22 mouse cellular contexts compared by ENCODE assay signal in the genomic region with DNA sequence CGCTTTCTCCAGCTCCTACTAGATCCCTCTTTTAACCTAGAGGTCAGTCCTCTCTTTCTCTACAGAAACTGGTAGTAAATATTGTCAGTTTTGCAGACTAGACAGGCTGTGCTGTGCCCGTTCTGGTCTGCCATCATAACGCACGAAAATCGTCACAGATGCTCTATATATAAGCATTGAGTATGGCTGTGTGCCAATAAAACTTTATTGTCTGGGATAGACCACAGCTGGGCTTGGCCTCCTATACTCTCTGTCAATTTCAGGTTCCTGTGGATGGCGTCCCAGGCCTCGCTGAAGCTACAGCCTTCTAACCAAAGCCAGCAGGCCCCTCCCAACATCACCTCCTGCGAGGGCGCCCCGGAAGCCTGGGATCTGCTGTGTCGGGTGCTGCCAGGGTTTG. TPM values are rescaled to one million over a fixed set of nuclear protein-coding genes. Genes with fewer than 3 reads are reported as not detected.
DNase-seq lines count a peak whose midpoint lies in the region; ATAC-seq lines count a peak whose summit lies in the region.
"Had no signal": no experiment of that assay in that cellular context is flagged by ENCODE, and none has a peak within 500 bp of the region (broad histone marks: within the 10 kb centered on the region; RNA-seq: fewer than 3 reads in every experiment).

No protein-coding gene starts in this region.

- no peak overlapping the region for H3K9ac ChIP-seq in forebrain, embryonic 11.5 days (ENCODE audit: low read length)
- no peak overlapping the region for H3K9ac ChIP-seq in lung, embryonic 16.5 days (ENCODE audit: low read length)
- H3K9ac ChIP-seq in midbrain, embryonic 11.5 days (ENCODE audit: low read length) = no peak overlapping the region
- H3K9ac ChIP-seq in midbrain, embryonic 14.5 days (replicated peaks; ENCODE audit: low read length) = no peak overlapping the region
- H3K9ac ChIP-seq: embryonic facial prominence, embryonic 12.5 days; embryonic facial prominence, embryonic 15.5 days; forebrain, embryonic 12.5 days had no signal

- H3K36me3 ChIP-seq in forebrain, embryonic 10.5 days (replicated peaks) = no peaks in the 10 kb centered on the region
- no peaks in the 10 kb centered on the region for H3K36me3 ChIP-seq in forebrain, embryonic 11.5 days (ENCODE audit: control insufficient read depth, insufficient read depth, low read length)
- H3K36me3 ChIP-seq in lung, embryonic 16.5 days (ENCODE audit: control insufficient read depth, insufficient read depth, low read length) = no peaks in the 10 kb centered on the region
- no peaks in the 10 kb centered on the region for H3K36me3 ChIP-seq in midbrain, embryonic 11.5 days (ENCODE audit: control insufficient read depth, insufficient read depth, low read length)
- no peaks in the 10 kb centered on the region for H3K36me3 ChIP-seq in midbrain, embryonic 14.5 days (ENCODE audit: control insufficient read depth, insufficient read depth, low read length)
- H3K36me3 ChIP-seq: embryonic facial prominence, embryonic 12.5 days; embryonic facial prominence, embryonic 15.5 days; forebrain, embryonic 12.5 days had no signal

- no peak overlapping the region for H3K4me3 ChIP-seq in forebrain, embryonic 10.5 days
- H3K4me3 ChIP-seq in forebrain, embryonic 11.5 days (ENCODE audit: low read depth, low read length) = no peak overlapping the region
- no peak overlapping the region for H3K4me3 ChIP-seq in lung, embryonic 16.5 days (ENCODE audit: low read length)
- no peak overlapping the region for H3K4me3 ChIP-seq in midbrain, embryonic 11.5 days (ENCODE audit: low read depth, low read length)
- no peak overlapping the region for H3K4me3 ChIP-seq in midbrain, embryonic 14.5 days (replicated peaks; ENCODE audit: low read depth, low read length)
- H3K4me3 ChIP-seq: embryonic facial prominence, embryonic 12.5 days; embryonic facial prominence, embryonic 15.5 days; erythroblast, embryonic 14.5 days; forebrain, embryonic 12.5 days had no signal

- peaks cover 25% of the 10 kb centered on the region for H3K27me3 ChIP-seq in forebrain, embryonic 10.5 days (ENCODE audit: poor library complexity, severe bottlenecking)
- H3K27me3 ChIP-seq in forebrain, embryonic 11.5 days (ENCODE audit: control insufficient read depth, insufficient read depth, low read length) = no peaks in the 10 kb centered on the region
- no peaks in the 10 kb centered on the region for H3K27me3 ChIP-seq in lung, embryonic 16.5 days (ENCODE audit: control insufficient read depth, insufficient read depth, low read depth, low read length)
- H3K27me3 ChIP-seq in midbrain, embryonic 11.5 days (ENCODE audit: control insufficient read depth, insufficient read depth, low read length) = peaks cover 19% of the 10 kb centered on the region
- H3K27me3 ChIP-seq in midbrain, embryonic 14.5 days (ENCODE audit: control insufficient read depth, insufficient read depth, low read length) = no peaks in the 10 kb centered on the region
- H3K27me3 ChIP-seq: embryonic facial prominence, embryonic 12.5 days; embryonic facial prominence, embryonic 15.5 days had no signal

- no peak for DNase-seq in forebrain, embryonic 10.5 days (ENCODE audit: extremely low spot score, low spot score)
- DNase-seq in forebrain, embryonic 11.5 days (ENCODE audit: low spot score) = no peak
- no peak for DNase-seq in lung, postnatal 25 days (ENCODE audit: low spot score)
- peak; percentile 54 for DNase-seq in midbrain, embryonic 11.5 days (ENCODE audit: low spot score, missing footprints)
- DNase-seq in midbrain, embryonic 14.5 days = no peak
- DNase-seq: adrenal gland, adult 2 months; adrenal gland, postnatal 10 days; adrenal gland, postnatal 25 days; cerebellum, adult 11 months; cerebellum, adult 18-20 months; cerebellum, adult 8-10 months; cerebellum, adult 9-11 months; cerebellum, postnatal 14 days; cerebellum, postnatal 36 days; embryo, embryonic 11 days had no signal

- H3K9me3 ChIP-seq in forebrain, embryonic 10.5 days = no peaks in the 10 kb centered on the region; the same call in 1 of the 2 replicates
- H3K9me3 ChIP-seq in forebrain, embryonic 11.5 days (ENCODE audit: control insufficient read depth, low read length) = no peaks in the 10 kb centered on the region
- no peaks in the 10 kb centered on the region for H3K9me3 ChIP-seq in lung, embryonic 16.5 days (ENCODE audit: control insufficient read depth, low read length)
- no peaks in the 10 kb centered on the region for H3K9me3 ChIP-seq in midbrain, embryonic 11.5 days (ENCODE audit: control insufficient read depth, low read length)
- H3K9me3 ChIP-seq in midbrain, embryonic 14.5 days (ENCODE audit: control insufficient read depth, low read length) = no peaks in the 10 kb centered on the region
- H3K9me3 ChIP-seq: embryonic facial prominence, embryonic 12.5 days; embryonic facial prominence, embryonic 15.5 days; forebrain, embryonic 12.5 days had no signal

- 95% methylated on average over 11 of the region's 11 CpGs for WGBS in forebrain, embryonic 10.5 days
- 96% methylated on average over 11 of the region's 11 CpGs for WGBS in forebrain, embryonic 11.5 days
- WGBS in lung, embryonic 16.5 days = 66% methylated on average over 11 of the region's 11 CpGs
- WGBS in midbrain, embryonic 11.5 days = 91% methylated on average over 11 of the region's 11 CpGs
- WGBS in midbrain, embryonic 14.5 days = 92% methylated on average over 11 of the region's 11 CpGs

- 0 out of 2 replicates have a peak overlapping the region, but pooled peaks have one; percentile 16 for H3K27ac ChIP-seq in forebrain, embryonic 10.5 days
- no peak overlapping the region for H3K27ac ChIP-seq in forebrain, embryonic 11.5 days (ENCODE audit: low read depth, low read length)
- H3K27ac ChIP-seq in lung, embryonic 16.5 days (ENCODE audit: low read length) = no peak overlapping the region
- no peak overlapping the region for H3K27ac ChIP-seq in midbrain, embryonic 11.5 days (ENCODE audit: low read depth, low read length)
- no peak overlapping the region for H3K27ac ChIP-seq in midbrain, embryonic 14.5 days (replicated peaks; ENCODE audit: low read depth, low read length)
- H3K27ac ChIP-seq: embryonic facial prominence, embryonic 12.5 days; embryonic facial prominence, embryonic 15.5 days; forebrain, embryonic 12.5 days had no signal

- no peak for ATAC-seq in forebrain, embryonic 11.5 days (replicated peaks; ENCODE audit: low FRiP score)
- peak; percentile 61 for ATAC-seq in lung, embryonic 16.5 days (ENCODE audit: low read depth)
- no peak for ATAC-seq in midbrain, embryonic 11.5 days (ENCODE audit: low FRiP score)
- no peak for ATAC-seq in midbrain, embryonic 14.5 days (ENCODE audit: low FRiP score, low TSS enrichment)
- ATAC-seq: forebrain, embryonic 14.5 days; forebrain, embryonic 16.5 days had no signal

- no peak overlapping the region for H3K4me2 ChIP-seq in forebrain, embryonic 11.5 days (ENCODE audit: low read depth, low read length, severe bottlenecking)
- no peak overlapping the region for H3K4me2 ChIP-seq in lung, embryonic 16.5 days (ENCODE audit: low read depth, low read length)
- H3K4me2 ChIP-seq in midbrain, embryonic 11.5 days = no peak overlapping the region
- no peak overlapping the region for H3K4me2 ChIP-seq in midbrain, embryonic 14.5 days (ENCODE audit: low read length)
- H3K4me2 ChIP-seq: embryonic facial prominence, embryonic 12.5 days; embryonic facial prominence, embryonic 15.5 days; forebrain, embryonic 12.5 days had no signal

- H3K4me1 ChIP-seq in forebrain, embryonic 10.5 days = peaks cover 51% of the 10 kb centered on the region
- peaks cover 5% of the 10 kb centered on the region; the same call in 1 of the 2 replicates for H3K4me1 ChIP-seq in forebrain, embryonic 11.5 days (replicated peaks; ENCODE audit: control insufficient read depth, insufficient read depth, low read length)
- 0 out of 2 replicates have a peak, but pooled peaks cover 2% of the 10 kb centered on the region for H3K4me1 ChIP-seq in lung, embryonic 16.5 days (replicated peaks; ENCODE audit: control insufficient read depth, insufficient read depth, low read length)
- H3K4me1 ChIP-seq in midbrain, embryonic 11.5 days (ENCODE audit: control insufficient read depth, insufficient read depth, low read length) = peaks cover 14% of the 10 kb centered on the region
- H3K4me1 ChIP-seq in midbrain, embryonic 14.5 days (ENCODE audit: control insufficient read depth, insufficient read depth, low read length) = 0 out of 2 replicates have a peak, but pooled peaks cover 3% of the 10 kb centered on the region

RNA-seq across cellular contexts. Expression of gene Bdkrb1, which starts 1.0 kb away (rescaled TPM):
- polyA plus RNA-seq in forebrain, embryonic 10.5 days (2016; fragmentation: Nextera tagmentation; extraction: Ambion mirVana) = not detected in 2 replicates
- polyA plus RNA-seq in forebrain, embryonic 11.5 days (2014; fragmentation: Nextera tagmentation; extraction: Ambion mirVana) = not detected in 2 replicates
- not detected in 2 replicates for polyA plus RNA-seq in lung, embryonic 16.5 days (2015; fragmentation: Nextera tagmentation; extraction: Ambion mirVana)
- 0.12 TPM in 1 of 2 replicates, not detected in the other for polyA plus RNA-seq in midbrain, embryonic 11.5 days (2014; fragmentation: Nextera tagmentation; extraction: Ambion mirVana)
- polyA plus RNA-seq in midbrain, embryonic 14.5 days (2014; fragmentation: Nextera tagmentation; extraction: Ambion mirVana) = not detected in 2 replicates
- polyA plus RNA-seq: embryonic facial prominence, embryonic 12.5 days; erythroblast, embryonic 14.5 days; forebrain, embryonic 12.5 days; forebrain, embryonic 14.5 days; forebrain, embryonic 16.5 days had no signal

RNA-seq across cellular contexts. Expression of gene Bdkrb2, which starts 40.9 kb away (rescaled TPM):
- polyA plus RNA-seq in forebrain, embryonic 10.5 days (2016; fragmentation: Nextera tagmentation; extraction: Ambion mirVana) = 0.25 and 0.42 TPM in 2 replicates
- polyA plus RNA-seq in forebrain, embryonic 11.5 days (2014; fragmentation: Nextera tagmentation; extraction: Ambion mirVana) = 0.11 and 0.39 TPM in 2 replicates
- 1.3 and 1.6 TPM in 2 replicates for polyA plus RNA-seq in lung, embryonic 16.5 days (2015; fragmentation: Nextera tagmentation; extraction: Ambion mirVana)
- 0.10 and 0.12 TPM in 2 replicates for polyA plus RNA-seq in midbrain, embryonic 11.5 days (2014; fragmentation: Nextera tagmentation; extraction: Ambion mirVana)
- 0.36 and 0.49 TPM in 2 replicates for polyA plus RNA-seq in midbrain, embryonic 14.5 days (2014; fragmentation: Nextera tagmentation; extraction: Ambion mirVana)
- polyA plus RNA-seq: erythroblast, embryonic 14.5 days had no signal
